Mouse (Mus musculus) spleen, adult 2 months (tissue): Measurements from ENCODE around the gene Sfn.

ENCODE experiments used
- CTCF ChIP-seq: fragments of 200-500 bp; IDR thresholded peaks from 2 replicates; pipeline ENCODE4 v1.5.1; 2011; ENCODE audit warnings: mild to moderate bottlenecking, inconsistent platforms; ENCODE audit not compliant: insufficient read depth, insufficient read length, insufficient replicate concordance; ENCODE audit errors: extremely low read depth
- POLR2A ChIP-seq: fragments of 200-500 bp; IDR thresholded peaks from 2 replicates; pipeline ENCODE4 v1.6.1; 2011; ENCODE audit warnings: low read depth, low read length, inconsistent platforms

DNA sequence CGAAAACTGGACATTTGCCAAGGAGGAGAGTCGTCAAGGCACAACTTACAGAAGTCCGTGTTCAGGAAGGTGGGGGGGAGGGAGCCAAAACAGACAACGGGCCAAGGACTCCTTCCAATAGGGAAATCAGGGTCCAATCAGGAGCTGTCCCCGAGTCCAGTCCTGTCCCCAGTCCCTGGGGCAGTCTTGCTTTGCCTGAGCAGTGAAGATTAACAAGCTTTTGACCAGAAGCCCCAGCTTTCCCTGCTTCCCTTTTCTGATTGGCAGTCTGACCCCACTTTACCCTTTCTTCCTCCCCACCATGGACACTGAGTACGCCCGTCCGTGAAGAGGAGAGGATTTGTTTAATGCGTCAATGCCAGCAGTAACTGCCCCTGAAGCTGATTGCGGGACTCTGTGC is 49.5 kb upstream of the Sfn start:
- TF ChIP-seq CTCF (no peak), POLR2A (no peak)
